Mouse (Mus musculus): ENCODE data around the gene Olfr1263.

The Olfr1263 gene

GRCm38 (mm10) chr2:90011831-90012230, at the start of gene Olfr1263:
TSS of gene Olfr1263 (plus strand) at chr2:90012131.
- no peak for DNase-seq (ENCODE audit: low read depth, low spot score)

- no peak for DNase-seq (ENCODE audit: low read depth, low spot score)
Observed at GRCm38 (mm10) chr2:89974184-89974583, 37.7 kb upstream of the Olfr1263 start, which contains the start of gene Olfr1260. TSS of gene Olfr1260 (plus strand) at chr2:89974340.

GRCm38 (mm10) chr2:89977709-89978108, 34.2 kb upstream of the Olfr1263 start:
- no peak for DNase-seq (ENCODE audit: low read depth, low spot score)

GRCm38 (mm10) chr2:89990921-89991320, 21.0 kb upstream of the Olfr1263 start, which contains the start of gene Olfr1261:
TSS of gene Olfr1261 (plus strand) at chr2:89991221.
- no peak for DNase-seq (ENCODE audit: low read depth, low spot score)

- DNase-seq (ENCODE audit: low read depth, low spot score): no peak
Observed at GRCm38 (mm10) chr2:89999845-90000244, 12.1 kb upstream of the Olfr1263 start, which contains the start of gene Olfr1262. TSS of gene Olfr1262 (plus strand) at chr2:90000145.

GRCm38 (mm10) chr2:90025477-90025876, 13.5 kb downstream of the Olfr1263 start, which contains the start of gene Olfr1264:
TSS of gene Olfr1264 (minus strand) at chr2:90025577.
- DNase-seq (ENCODE audit: low read depth, low spot score): no peak

GRCm38 (mm10) chr2:90035037-90035436, 23.1 kb downstream of the Olfr1263 start, which contains the start of gene Olfr1265:
TSS of gene Olfr1265 (plus strand) at chr2:90035337.
- no peak for DNase-seq (ENCODE audit: low read depth, low spot score)

- DNase-seq (ENCODE audit: low read depth, low spot score): no peak
Observed at GRCm38 (mm10) chr2:90063494-90063893, 51.6 kb downstream of the Olfr1263 start, which contains the start of gene Olfr140. TSS of gene Olfr140 (minus strand) at chr2:90063594.

All from retina, postnatal 7 days (tissue).